Mouse (Mus musculus) intestine, embryonic 14.5 days (tissue): ENCODE data around the gene Ackr3. TPM values are rescaled to one million over a fixed set of nuclear protein-coding genes. Genes with fewer than 3 reads are reported as not detected.

ENCODE experiments used
- ATAC-seq: fragments of 200-750 bp; cut with Nextera tagmentation; replicated peaks from 2 replicates; pipeline ENCODE4 v1.8.0; 2017; ENCODE audit warnings: low read depth, moderate number of reproducible peaks, moderate TSS enrichment, moderate library complexity; ENCODE audit not compliant: low FRiP score, low TSS enrichment
- DNase-seq: peaks from one replicate; pipeline ENCODE4 v3.0.0-alpha.2; 2018; ENCODE audit warnings: low spot score
- H3K27ac ChIP-seq: fragments of 300-500 bp; sonication (generic); 2 replicates; pipeline ENCODE4 v1.5.1; 2014; ENCODE audit warnings: low read depth, mild to moderate bottlenecking, control low read depth
- H3K27me3 ChIP-seq: fragments of 300-500 bp; sonication (generic); replicated peaks from 2 replicates; pipeline ENCODE4 v1.6.1; 2014; ENCODE audit warnings: low read length, control low read depth; ENCODE audit not compliant: control insufficient read depth, insufficient read depth
- H3K36me3 ChIP-seq: fragments of 300-500 bp; sonication (generic); 2 replicates; pipeline ENCODE4 v1.6.1; 2014; ENCODE audit warnings: low read length, control low read depth; ENCODE audit not compliant: control insufficient read depth, insufficient read depth
- H3K4me1 ChIP-seq: fragments of 300-500 bp; sonication (generic); replicated peaks from 2 replicates; pipeline ENCODE4 v1.6.1; 2014; ENCODE audit warnings: low read length, control low read depth, mixed read lengths; ENCODE audit not compliant: control insufficient read depth, insufficient read depth
- H3K4me2 ChIP-seq: fragments of 300-500 bp; sonication (generic); 2 replicates; pipeline ENCODE4 v1.6.1; 2014; ENCODE audit warnings: low read length
- H3K4me3 ChIP-seq: fragments of 300-500 bp; sonication (generic); 2 replicates; pipeline ENCODE4 v1.5.1; 2014; ENCODE audit warnings: low read depth, low read length, control low read depth, mixed read lengths
- H3K9ac ChIP-seq: fragments of 300-500 bp; sonication (generic); 2 replicates; pipeline ENCODE4 v1.6.1; 2014; ENCODE audit warnings: mild to moderate bottlenecking, low read length
- H3K9me3 ChIP-seq: fragments of 300-500 bp; sonication (generic); 2 replicates; pipeline ENCODE4 v1.6.1; 2016; ENCODE audit warnings: low read length, control low read depth; ENCODE audit not compliant: control insufficient read depth
- whole genome bisulfite sequencing: fragments of 180-500 bp; shearing (Covaris S2); extraction: QIAGEN DNeasy Blood & Tissue Kit; methylation state at CpG from one replicate; pipeline ENCODE4 v1.1.7; 2014; 5-methylcytosine and 5-hydroxymethylcytosine counted together
- polyA plus RNA-seq: library from polyadenylated mRNA; unstranded; fragments of >200 nt; fragmentation: Nextera tagmentation; extraction: Ambion mirVana; gene quantifications from 2 replicates; pipeline ENCODE4 v1.2.1, GENCODE M21; 2014

The Ackr3 gene
- polyA plus RNA-seq, 1 experiment from 2014 or later = 19.9 TPM

- ATAC-seq (0 out of 2 replicates have a peak, but pooled peaks have one; percentile 61), DNase-seq (no peak)
- 48% methylated on average over 9 of the region's 9 CpGs for WGBS
- H3K4me3 ChIP-seq = no peak overlapping the region
- H3K4me1 ChIP-seq = peaks cover 15% of the 10 kb centered on the region
- H3K4me2 ChIP-seq = no peak overlapping the region
- H3K27me3 ChIP-seq = no peaks in the 10 kb centered on the region
- H3K9me3 ChIP-seq = no peaks in the 10 kb centered on the region
- no peak overlapping the region for H3K27ac ChIP-seq
- no peaks in the 10 kb centered on the region for H3K36me3 ChIP-seq
- no peak overlapping the region for H3K9ac ChIP-seq
These were observed 21.9 kb downstream of the Ackr3 start for GRCm38 (mm10) chr1:90225603-90226254.

GRCm38 (mm10) chr1:90227684-90228322 is 24.0 kb downstream of the Ackr3 start:
- H3K4me1 ChIP-seq = peaks cover 15% of the 10 kb centered on the region
- WGBS = 30% methylated on average over 12 of the region's 12 CpGs
- H3K27me3 ChIP-seq = no peaks in the 10 kb centered on the region
- no peaks in the 10 kb centered on the region for H3K36me3 ChIP-seq
- no peak overlapping the region for H3K9ac ChIP-seq
- H3K9me3 ChIP-seq = no peaks in the 10 kb centered on the region
- DNase-seq (peak; percentile 59), ATAC-seq (no peak; the same call in 1 of the 2 replicates)
- H3K27ac ChIP-seq = no peak overlapping the region
- no peak overlapping the region for H3K4me2 ChIP-seq
- no peak overlapping the region for H3K4me3 ChIP-seq

GRCm38 (mm10) chr1:90228323-90228697 is 24.5 kb downstream of the Ackr3 start:
- Histone ChIP-seq H3K36me3 (no peaks in the 10 kb centered on the region), H3K9me3 (no peaks in the 10 kb centered on the region), H3K27me3 (no peaks in the 10 kb centered on the region), H3K4me1 (peaks cover 15% of the 10 kb centered on the region), H3K9ac (no peak overlapping the region), H3K27ac (no peak overlapping the region), H3K4me3 (no peak overlapping the region), H3K4me2 (no peak overlapping the region)
- no peak for DNase-seq
- ATAC-seq = no peak
- WGBS = 33% methylated on average over 9 of the region's 9 CpGs

GRCm38 (mm10) chr1:90230611-90231010 is 26.8 kb downstream of the Ackr3 start:
- H3K36me3 ChIP-seq = no peaks in the 10 kb centered on the region
- ATAC-seq (no peak), DNase-seq (no peak)
- H3K27me3 ChIP-seq = no peaks in the 10 kb centered on the region
- no peak overlapping the region for H3K4me3 ChIP-seq
- WGBS = 88% methylated on average over 4 of the region's 4 CpGs
- no peaks in the 10 kb centered on the region for H3K9me3 ChIP-seq
- no peak overlapping the region for H3K27ac ChIP-seq
- peaks cover 15% of the 10 kb centered on the region for H3K4me1 ChIP-seq
- no peak overlapping the region for H3K4me2 ChIP-seq
- H3K9ac ChIP-seq = no peak overlapping the region

- no peak for DNase-seq
- Histone ChIP-seq H3K36me3 (no peaks in the 10 kb centered on the region), H3K4me1 (peaks cover 15% of the 10 kb centered on the region), H3K9ac (no peak overlapping the region), H3K4me3 (no peak overlapping the region), H3K27ac (no peak overlapping the region), H3K4me2 (no peak overlapping the region), H3K27me3 (no peaks in the 10 kb centered on the region), H3K9me3 (no peaks in the 10 kb centered on the region)
- ATAC-seq = no peak
- 51% methylated on average over 22 of the region's 22 CpGs for WGBS
These were observed 28.1 kb downstream of the Ackr3 start for GRCm38 (mm10) chr1:90231591-90232490.

GRCm38 (mm10) chr1:90232491-90232885 is 28.7 kb downstream of the Ackr3 start:
- no peaks in the 10 kb centered on the region for H3K27me3 ChIP-seq
- DNase-seq = no peak
- H3K27ac ChIP-seq = no peak overlapping the region
- no peak for ATAC-seq
- no peak overlapping the region for H3K4me3 ChIP-seq
- H3K4me2 ChIP-seq = no peak overlapping the region
- H3K4me1 ChIP-seq = peaks cover 13% of the 10 kb centered on the region
- H3K9me3 ChIP-seq = no peaks in the 10 kb centered on the region
- no peak overlapping the region for H3K9ac ChIP-seq
- H3K36me3 ChIP-seq = no peaks in the 10 kb centered on the region

- H3K36me3 ChIP-seq = no peaks in the 10 kb centered on the region
- H3K9me3 ChIP-seq = no peaks in the 10 kb centered on the region
- no peak for ATAC-seq
- no peak overlapping the region for H3K9ac ChIP-seq
- no peak overlapping the region for H3K4me2 ChIP-seq
- 68% methylated on average over 11 of the region's 11 CpGs for WGBS
- no peak overlapping the region for H3K4me3 ChIP-seq
- DNase-seq = no peak
- H3K27me3 ChIP-seq = no peaks in the 10 kb centered on the region
- H3K4me1 ChIP-seq = no peaks in the 10 kb centered on the region
- no peak overlapping the region for H3K27ac ChIP-seq
These were observed 30.9 kb downstream of the Ackr3 start for GRCm38 (mm10) chr1:90234620-90235054.

GRCm38 (mm10) chr1:90236640-90237039 is 32.9 kb downstream of the Ackr3 start:
- Histone ChIP-seq H3K36me3 (no peaks in the 10 kb centered on the region), H3K4me1 (no peaks in the 10 kb centered on the region), H3K4me3 (no peak overlapping the region), H3K27ac (no peak overlapping the region), H3K4me2 (no peak overlapping the region), H3K27me3 (no peaks in the 10 kb centered on the region), H3K9ac (no peak overlapping the region), H3K9me3 (no peaks in the 10 kb centered on the region)
- 83% methylated on average over 2 of the region's 2 CpGs for WGBS
- no peak for ATAC-seq
- no peak for DNase-seq
